Mouse (Mus musculus): ENCODE measurements around the gene Krt73. TPM values are rescaled to one million over a fixed set of nuclear protein-coding genes. Genes with fewer than 3 reads are reported as not detected.
A peak's percentile ranks its signal among the peaks of the same experiment; 100 is the strongest.

Gene Krt73
- not detected in 2 replicates for polyA plus RNA-seq (2012; rRNA removed)

GRCm38 (mm10) chr15:101802296-101802835 lies at the start of gene Krt73:
Gene Krt73 (minus strand): TSS chr15:101802346.
- WGBS, result 80% methylated on average over 6 of the region's 6 CpGs
- Histone ChIP-seq H3K36me3 (ENCODE audit: control insufficient read depth, insufficient read depth, low read length) (no peaks in the 10 kb centered on the region), H3K27me3 (replicated peaks; ENCODE audit: control insufficient read depth, insufficient read depth, low read length) (no peaks in the 10 kb centered on the region), H3K4me3 (ENCODE audit: insufficient read depth, low read depth, low read length) (no peak within 1 kb of the TSS), H3K27ac (ENCODE audit: insufficient read depth, low read depth, low read length) (no peak within 1 kb of the TSS), H3K4me1 (ENCODE audit: control insufficient read depth, insufficient read depth, low read length) (no peaks in the 10 kb centered on the region)
- TF ChIP-seq CTCF (conservative IDR thresholded peaks at IDR 0.05; ENCODE audit: insufficient read depth, insufficient read length, low read depth, low read length) (no peak), POLR2A (IDR thresholded peaks at IDR 0.05; ENCODE audit: low read depth, low read length) (no peak)
- DNase-seq, result no peak

- no peaks in the 10 kb centered on the region for H3K36me3 ChIP-seq (ENCODE audit: control insufficient read depth, insufficient read depth, low read length)
- 76% methylated on average over 6 of the region's 6 CpGs for WGBS
- TF ChIP-seq POLR2A (IDR thresholded peaks at IDR 0.05; ENCODE audit: low read depth, low read length) (no peak), CTCF (conservative IDR thresholded peaks at IDR 0.05; ENCODE audit: insufficient read depth, insufficient read length, low read depth, low read length) (no peak)
- no peak within 1 kb of the TSS for H3K4me3 ChIP-seq (ENCODE audit: insufficient read depth, low read depth, low read length)
- H3K27ac ChIP-seq (ENCODE audit: insufficient read depth, low read depth, low read length), result no peak within 1 kb of the TSS
- no peak for DNase-seq
- H3K4me1 ChIP-seq (ENCODE audit: control insufficient read depth, insufficient read depth, low read length), result no peaks in the 10 kb centered on the region; the same call in 1 of the 2 replicates
- H3K27me3 ChIP-seq (replicated peaks; ENCODE audit: control insufficient read depth, insufficient read depth, low read length), result no peaks in the 10 kb centered on the region
Measured at GRCm38 (mm10) chr15:101850694-101851093, 48.5 kb upstream of the Krt73 start, which contains the start of gene Krt1. Gene Krt1 (minus strand): TSS chr15:101850794.

- DNase-seq, result peak; percentile 21
- Histone ChIP-seq H3K36me3 (ENCODE audit: control insufficient read depth, insufficient read depth, low read length) (no peaks in the 10 kb centered on the region), H3K4me3 (ENCODE audit: insufficient read depth, low read depth, low read length) (peak overlapping the region; percentile 51; the same call in 1 of the 2 replicates), H3K27me3 (replicated peaks; ENCODE audit: control insufficient read depth, insufficient read depth, low read length) (no peaks in the 10 kb centered on the region), H3K27ac (ENCODE audit: insufficient read depth, low read depth, low read length) (no peak overlapping the region), H3K4me1 (ENCODE audit: control insufficient read depth, insufficient read depth, low read length) (no peaks in the 10 kb centered on the region; the same call in 1 of the 2 replicates)
- TF ChIP-seq POLR2A (IDR thresholded peaks at IDR 0.05; ENCODE audit: low read depth, low read length), result no peak
- no peak for TF ChIP-seq CTCF (conservative IDR thresholded peaks at IDR 0.05; ENCODE audit: insufficient read depth, insufficient read length, low read depth, low read length)
- 1% methylated on average over 34 of the region's 37 CpGs for WGBS
Measured at GRCm38 (mm10) chr15:101845971-101846403, 43.8 kb upstream of the Krt73 start.

- Histone ChIP-seq H3K4me3 (ENCODE audit: insufficient read depth, low read depth, low read length) (no peak overlapping the region), H3K27ac (ENCODE audit: insufficient read depth, low read depth, low read length) (no peak overlapping the region), H3K36me3 (ENCODE audit: control insufficient read depth, insufficient read depth, low read length) (no peaks in the 10 kb centered on the region), H3K4me1 (ENCODE audit: control insufficient read depth, insufficient read depth, low read length) (no peaks in the 10 kb centered on the region; the same call in 1 of the 2 replicates), H3K27me3 (replicated peaks; ENCODE audit: control insufficient read depth, insufficient read depth, low read length) (no peaks in the 10 kb centered on the region)
- TF ChIP-seq POLR2A (IDR thresholded peaks at IDR 0.05; ENCODE audit: low read depth, low read length) (no peak), CTCF (conservative IDR thresholded peaks at IDR 0.05; ENCODE audit: insufficient read depth, insufficient read length, low read depth, low read length) (no peak)
- no peak for DNase-seq
- WGBS, result 63% methylated on average over 9 of the region's 9 CpGs
Measured at GRCm38 (mm10) chr15:101843192-101843591, 41.0 kb upstream of the Krt73 start.

- no peaks in the 10 kb centered on the region for H3K4me1 ChIP-seq (ENCODE audit: control insufficient read depth, insufficient read depth, low read length)
- 70% methylated on average over 5 of the region's 5 CpGs for WGBS
- TF ChIP-seq CTCF (conservative IDR thresholded peaks at IDR 0.05; ENCODE audit: insufficient read depth, insufficient read length, low read depth, low read length) (0 out of 2 replicates have a peak, but pooled peaks have one; percentile 2), POLR2A (IDR thresholded peaks at IDR 0.05; ENCODE audit: low read depth, low read length) (no peak)
- no peaks in the 10 kb centered on the region; the same call in none of the 2 replicates for H3K27me3 ChIP-seq (replicated peaks; ENCODE audit: control insufficient read depth, insufficient read depth, low read length)
- no peak overlapping the region for H3K4me3 ChIP-seq (ENCODE audit: insufficient read depth, low read depth, low read length)
- H3K27ac ChIP-seq (ENCODE audit: insufficient read depth, low read depth, low read length), result no peak overlapping the region
- no peaks in the 10 kb centered on the region for H3K36me3 ChIP-seq (ENCODE audit: control insufficient read depth, insufficient read depth, low read length)
- no peak for DNase-seq
Measured at GRCm38 (mm10) chr15:101834784-101835328, 32.7 kb upstream of the Krt73 start.

GRCm38 (mm10) chr15:101833131-101833530 lies 31.0 kb upstream of the Krt73 start:
- Histone ChIP-seq H3K4me3 (ENCODE audit: insufficient read depth, low read depth, low read length) (no peak overlapping the region), H3K4me1 (ENCODE audit: control insufficient read depth, insufficient read depth, low read length) (no peaks in the 10 kb centered on the region), H3K27ac (ENCODE audit: insufficient read depth, low read depth, low read length) (no peak overlapping the region), H3K36me3 (ENCODE audit: control insufficient read depth, insufficient read depth, low read length) (no peaks in the 10 kb centered on the region), H3K27me3 (replicated peaks; ENCODE audit: control insufficient read depth, insufficient read depth, low read length) (no peaks in the 10 kb centered on the region; the same call in none of the 2 replicates)
- TF ChIP-seq CTCF (conservative IDR thresholded peaks at IDR 0.05; ENCODE audit: insufficient read depth, insufficient read length, low read depth, low read length), result no peak
- TF ChIP-seq POLR2A (IDR thresholded peaks at IDR 0.05; ENCODE audit: low read depth, low read length), result no peak
- DNase-seq, result no peak
- WGBS, result 26% methylated on average over 6 of the region's 6 CpGs

- no peaks in the 10 kb centered on the region for H3K36me3 ChIP-seq (ENCODE audit: control insufficient read depth, insufficient read depth, low read length)
Measured at GRCm38 (mm10) chr15:101829441-101829840, 27.3 kb upstream of the Krt73 start.

More at GRCm38 (mm10) chr15:101829441-101829840, 27.3 kb upstream of the Krt73 start:
- TF ChIP-seq POLR2A (IDR thresholded peaks at IDR 0.05; ENCODE audit: low read depth, low read length) (no peak), CTCF (conservative IDR thresholded peaks at IDR 0.05; ENCODE audit: insufficient read depth, insufficient read length, low read depth, low read length) (no peak)
- no peaks in the 10 kb centered on the region for H3K4me1 ChIP-seq (ENCODE audit: control insufficient read depth, insufficient read depth, low read length)
- no peaks in the 10 kb centered on the region for H3K27me3 ChIP-seq (replicated peaks; ENCODE audit: control insufficient read depth, insufficient read depth, low read length)
- H3K27ac ChIP-seq (ENCODE audit: insufficient read depth, low read depth, low read length), result no peak overlapping the region
- WGBS, result 80% methylated on average over 5 of the region's 5 CpGs
- DNase-seq, result no peak
- H3K4me3 ChIP-seq (ENCODE audit: insufficient read depth, low read depth, low read length), result no peak overlapping the region

Measured in kidney, adult 2 months (tissue).